8 mouse cellular contexts compared by ENCODE assay signal in the genomic region with DNA sequence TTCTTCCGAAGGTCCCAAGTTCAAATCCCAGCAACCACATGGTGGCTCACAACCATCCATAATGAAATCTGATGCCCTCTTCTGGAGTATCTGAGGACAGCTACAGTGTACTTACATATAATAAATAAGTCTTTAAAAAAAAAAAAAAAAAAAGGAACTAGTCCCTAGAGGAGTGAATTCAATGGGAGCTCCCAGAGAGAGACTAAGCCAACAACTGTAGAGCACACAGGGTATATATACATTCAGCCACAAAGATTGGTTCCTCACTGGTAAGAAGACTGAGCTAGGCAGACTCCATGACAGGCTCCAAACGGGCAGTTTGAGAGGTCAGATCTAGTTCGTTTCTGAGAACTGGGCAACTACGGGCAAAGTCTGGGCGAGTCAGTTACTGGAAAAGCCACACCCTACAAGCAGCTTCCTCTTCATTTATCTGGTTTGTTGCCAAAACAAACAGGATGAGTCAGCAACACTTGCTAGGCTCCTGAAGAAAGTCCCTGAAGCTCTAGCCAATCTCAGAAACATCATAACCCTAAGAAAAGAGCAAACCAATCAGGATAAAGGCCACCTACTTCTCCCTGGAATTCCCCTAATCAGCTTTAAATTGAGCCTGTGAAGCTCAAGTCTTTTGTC. TPM values are rescaled to one million over a fixed set of nuclear protein-coding genes. Genes with fewer than 3 reads are reported as not detected.
DNase-seq lines count a peak whose midpoint lies in the region; ATAC-seq and TF ChIP-seq lines count a peak whose summit lies in the region.

No protein-coding gene starts in this region.

- H3K9me3 ChIP-seq in liver, embryonic 13.5 days (replicated peaks), result no peaks in the 10 kb centered on the region
- H3K9me3 ChIP-seq in forebrain, embryonic 16.5 days (ENCODE audit: control insufficient read depth, low read length), result no peaks in the 10 kb centered on the region
- H3K9me3 ChIP-seq in hindbrain, postnatal 0 days (ENCODE audit: low read length), result no peaks in the 10 kb centered on the region

- 0 out of 2 replicates have a peak overlapping the region, but pooled peaks have one; percentile 12 for H3K9ac ChIP-seq in liver, embryonic 13.5 days
- H3K9ac ChIP-seq in forebrain, embryonic 16.5 days (replicated peaks; ENCODE audit: low read depth, low read length), result no peak overlapping the region
- H3K9ac ChIP-seq in hindbrain, postnatal 0 days (replicated peaks; ENCODE audit: low read length), result no peak overlapping the region

- H3K4me1 ChIP-seq in liver, embryonic 13.5 days (replicated peaks), result peaks cover 64% of the 10 kb centered on the region
- no peaks in the 10 kb centered on the region for H3K4me1 ChIP-seq in forebrain, embryonic 16.5 days (replicated peaks; ENCODE audit: control insufficient read depth, insufficient read depth, low read length)
- H3K4me1 ChIP-seq in hindbrain, postnatal 0 days (ENCODE audit: insufficient read depth, low read length), result no peaks in the 10 kb centered on the region

- peak overlapping the region; percentile 46 for H3K4me2 ChIP-seq in liver, embryonic 13.5 days
- no peak overlapping the region for H3K4me2 ChIP-seq in forebrain, embryonic 16.5 days (ENCODE audit: low read length)
- no peak overlapping the region for H3K4me2 ChIP-seq in hindbrain, postnatal 0 days (ENCODE audit: low read depth, low read length)

- peak; percentile 89 for ATAC-seq in liver, embryonic 13.5 days (ENCODE audit: low read depth)
- ATAC-seq in forebrain, embryonic 16.5 days, result no peak
- ATAC-seq in hindbrain, postnatal 0 days, result no peak

- H3K4me3 ChIP-seq in liver, embryonic 13.5 days (replicated peaks), result no peak overlapping the region
- no peak overlapping the region for H3K4me3 ChIP-seq in forebrain, embryonic 16.5 days (replicated peaks; ENCODE audit: low read length)
- H3K4me3 ChIP-seq in hindbrain, postnatal 0 days (ENCODE audit: low read length), result no peak overlapping the region

- TF ChIP-seq CTCF in hindbrain, postnatal 0 days (IDR thresholded peaks at IDR 0.05; ENCODE audit: low read depth), result no peak

- H3K36me3 ChIP-seq in liver, embryonic 13.5 days, result no peaks in the 10 kb centered on the region
- H3K36me3 ChIP-seq in forebrain, embryonic 16.5 days (ENCODE audit: control insufficient read depth, insufficient read depth), result no peaks in the 10 kb centered on the region
- no peaks in the 10 kb centered on the region for H3K36me3 ChIP-seq in hindbrain, postnatal 0 days (ENCODE audit: insufficient read depth, low read length)

- peak; percentile 87 for DNase-seq in CD4-positive helper T cell, adult 2 months (ENCODE audit: low read depth, low spot score)
- peak; percentile 80 for DNase-seq in MN1 (ENCODE audit: low spot score)
- DNase-seq in gonadal fat pad, adult 2 months (ENCODE audit: low read depth), result peak; percentile 62
- DNase-seq in liver, embryonic 13.5 days, result peak; percentile 78
- peak; percentile 60 to 73 for DNase-seq in spleen, postnatal 4 days (ENCODE audit: low spot score in 2 of 2)
- DNase-seq in hindbrain, postnatal 0 days (ENCODE audit: low spot score), result no peak
- DNase-seq in cerebellum, postnatal 4 days (ENCODE audit: low spot score in 2 of 2), result no peak

- 30% methylated on average over 5 of the region's 5 CpGs for WGBS in liver, embryonic 13.5 days (ENCODE audit: insufficient replicate concordance)
- 69% methylated on average over 5 of the region's 5 CpGs for WGBS in forebrain, embryonic 16.5 days
- WGBS in hindbrain, postnatal 0 days, result 84% methylated on average over 5 of the region's 5 CpGs

- H3K27ac ChIP-seq in liver, embryonic 13.5 days, result peak overlapping the region; percentile 93
- H3K27ac ChIP-seq in forebrain, embryonic 16.5 days (ENCODE audit: low read length), result no peak overlapping the region
- H3K27ac ChIP-seq in hindbrain, postnatal 0 days, result no peak overlapping the region

- H3K27me3 ChIP-seq in liver, embryonic 13.5 days, result no peaks in the 10 kb centered on the region
- H3K27me3 ChIP-seq in forebrain, embryonic 16.5 days (replicated peaks; ENCODE audit: control insufficient read depth, insufficient read depth, low read length), result no peaks in the 10 kb centered on the region
- H3K27me3 ChIP-seq in hindbrain, postnatal 0 days (ENCODE audit: insufficient read depth, low read length), result no peaks in the 10 kb centered on the region

RNA-seq across cellular contexts. Expression of a gene that starts 4.9 kb away (rescaled TPM):
- 10.0 and 10.7 TPM in 2 replicates for polyA plus RNA-seq in gonadal fat pad, adult 2 months (2012; rRNA removed)
- polyA plus RNA-seq in liver, embryonic 13.5 days (2015; fragmentation: Nextera tagmentation; extraction: Ambion mirVana), result 7.7 and 8.0 TPM in 2 replicates
- polyA plus RNA-seq in forebrain, embryonic 16.5 days (2015; fragmentation: Nextera tagmentation; extraction: Ambion mirVana), result 100 and 108 TPM in 2 replicates
- total RNA-seq in hindbrain, postnatal 0 days (2014; rRNA removed), result 37.5 and 61.6 TPM in 2 replicates
- 88.8 and 90.6 TPM in 2 replicates for polyA plus RNA-seq in hindbrain, postnatal 0 days (2015; fragmentation: Nextera tagmentation; extraction: Ambion mirVana)

RNA-seq across cellular contexts. Expression of a gene that starts 53.7 kb away (rescaled TPM):
- polyA plus RNA-seq in gonadal fat pad, adult 2 months (2012; rRNA removed), result 16.8 and 16.9 TPM in 2 replicates
- 11.5 and 13.5 TPM in 2 replicates for polyA plus RNA-seq in liver, embryonic 13.5 days (2015; fragmentation: Nextera tagmentation; extraction: Ambion mirVana)
- 7.4 and 7.8 TPM in 2 replicates for polyA plus RNA-seq in forebrain, embryonic 16.5 days (2015; fragmentation: Nextera tagmentation; extraction: Ambion mirVana)
- 3.0 and 4.9 TPM in 2 replicates for total RNA-seq in hindbrain, postnatal 0 days (2014; rRNA removed)
- polyA plus RNA-seq in hindbrain, postnatal 0 days (2015; fragmentation: Nextera tagmentation; extraction: Ambion mirVana), result 6.6 TPM in 2 replicates

Comparison
In these comparisons a context has a peak if more than half of its experiments do, and no peak if none do; other contexts are left out.
1. DNase-seq: peak in CD4-positive helper T cell, adult 2 months (single experiment), MN1 (single experiment), gonadal fat pad, adult 2 months (single experiment), liver, embryonic 13.5 days (single experiment) and spleen, postnatal 4 days (2 of 2); none in hindbrain, postnatal 0 days (single experiment) and cerebellum, postnatal 4 days (0 of 2).